In genomic region chr10:59916159-59916558, GRCm38 (mm10) we compare ENCODE assay signal across 9 mouse cellular contexts. TPM values are rescaled to one million over a fixed set of nuclear protein-coding genes. Genes with fewer than 3 reads are reported as not detected.
DNase-seq lines count a peak whose midpoint lies in the region; ATAC-seq and TF ChIP-seq lines count a peak whose summit lies in the region.
"Had no signal": no experiment of that assay in that cellular context is flagged by ENCODE, and none has a peak within 500 bp of the region (broad histone marks: within the 10 kb centered on the region; RNA-seq: fewer than 3 reads in every experiment).

No protein-coding gene starts in this region.

- ATAC-seq in forebrain, postnatal 0 days, result no peak
- no peak for ATAC-seq in hindbrain, embryonic 13.5 days (ENCODE audit: low FRiP score)
- no peak for ATAC-seq in liver, embryonic 11.5 days (replicated peaks; ENCODE audit: low FRiP score)
- no peak for ATAC-seq in neural tube, embryonic 13.5 days (ENCODE audit: low read depth)
- no peak for ATAC-seq in erythroblast, adult 5-6 weeks (replicated peaks; ENCODE audit: low FRiP score, poor library complexity, severe bottlenecking)
- ATAC-seq in granulocyte monocyte progenitor cell, adult 5-6 weeks (replicated peaks; ENCODE audit: poor library complexity, severe bottlenecking), result no peak

- 9% methylated on average over 4 of the region's 4 CpGs for WGBS in forebrain, postnatal 0 days
- WGBS in hindbrain, embryonic 13.5 days, result 13% methylated on average over 4 of the region's 4 CpGs
- 10% methylated on average over 4 of the region's 4 CpGs for WGBS in liver, embryonic 11.5 days
- WGBS in neural tube, embryonic 13.5 days, result 18% methylated on average over 4 of the region's 4 CpGs

- no peaks in the 10 kb centered on the region for H3K36me3 ChIP-seq in forebrain, postnatal 0 days (ENCODE audit: insufficient read depth)
- H3K36me3 ChIP-seq in hindbrain, embryonic 13.5 days, result no peaks in the 10 kb centered on the region
- H3K36me3 ChIP-seq in liver, embryonic 11.5 days (ENCODE audit: control insufficient read depth, insufficient read depth, low read length), result no peaks in the 10 kb centered on the region
- no peaks in the 10 kb centered on the region for H3K36me3 ChIP-seq in neural tube, embryonic 13.5 days

- no peaks in the 10 kb centered on the region for H3K27me3 ChIP-seq in forebrain, postnatal 0 days (ENCODE audit: insufficient read depth, low read length)
- H3K27me3 ChIP-seq in hindbrain, embryonic 13.5 days, result no peaks in the 10 kb centered on the region
- no peaks in the 10 kb centered on the region; the same call in 1 of the 2 replicates for H3K27me3 ChIP-seq in liver, embryonic 11.5 days (replicated peaks; ENCODE audit: control insufficient read depth, insufficient read depth, low read length)
- H3K27me3 ChIP-seq in neural tube, embryonic 13.5 days, result no peaks in the 10 kb centered on the region
- H3K27me3 ChIP-seq: CH12.LX had no signal

- peak; percentile 90 for DNase-seq in left cerebral cortex, postnatal 4 days
- DNase-seq in left cerebral cortex, postnatal 25 days (ENCODE audit: low spot score in 2 of 2), result no peak
- no peak for DNase-seq in forebrain, postnatal 0 days
- DNase-seq in liver, embryonic 11.5 days (ENCODE audit: low spot score), result no peak

- H3K4me2 ChIP-seq in forebrain, postnatal 0 days (ENCODE audit: low read depth), result peak overlapping the region; percentile 46
- H3K4me2 ChIP-seq in hindbrain, embryonic 13.5 days, result peak overlapping the region; percentile 48
- H3K4me2 ChIP-seq in liver, embryonic 11.5 days, result peak overlapping the region; percentile 61
- peak overlapping the region; percentile 49 for H3K4me2 ChIP-seq in neural tube, embryonic 13.5 days

- TF ChIP-seq CTCF in forebrain, postnatal 0 days (IDR thresholded peaks at IDR 0.05; ENCODE audit: low read depth), result no peak

- no peak overlapping the region for H3K4me3 ChIP-seq in forebrain, postnatal 0 days (ENCODE audit: low read depth, low read length)
- peak overlapping the region; percentile 17; the same call in 1 of the 2 replicates for H3K4me3 ChIP-seq in hindbrain, embryonic 13.5 days
- H3K4me3 ChIP-seq in liver, embryonic 11.5 days (ENCODE audit: low read depth, low read length), result peak overlapping the region; percentile 32
- peak overlapping the region; percentile 9 for H3K4me3 ChIP-seq in neural tube, embryonic 13.5 days

- intact Hi-C loops in left cerebral cortex, postnatal 4 days (cut with DNase I), result no loop called here
- intact Hi-C loops in left cerebral cortex, postnatal 25 days (cut with DNase I), result no loop called here

- no peaks in the 10 kb centered on the region for H3K9me3 ChIP-seq in forebrain, postnatal 0 days (ENCODE audit: low read length)
- no peaks in the 10 kb centered on the region for H3K9me3 ChIP-seq in hindbrain, embryonic 13.5 days
- no peaks in the 10 kb centered on the region for H3K9me3 ChIP-seq in liver, embryonic 11.5 days (ENCODE audit: control insufficient read depth, low read length)
- no peaks in the 10 kb centered on the region for H3K9me3 ChIP-seq in neural tube, embryonic 13.5 days

- peak overlapping the region; percentile 33; the same call in 1 of the 2 replicates for H3K9ac ChIP-seq in forebrain, postnatal 0 days
- H3K9ac ChIP-seq in hindbrain, embryonic 13.5 days, result peak overlapping the region; percentile 29; the same call in 1 of the 2 replicates
- H3K9ac ChIP-seq in liver, embryonic 11.5 days (ENCODE audit: low read depth, low read length), result peak overlapping the region; percentile 17
- peak overlapping the region; percentile 49 for H3K9ac ChIP-seq in neural tube, embryonic 13.5 days

- peak overlapping the region; percentile 30; the same call in 1 of the 2 replicates for H3K27ac ChIP-seq in forebrain, postnatal 0 days (ENCODE audit: low read depth, low read length)
- H3K27ac ChIP-seq in hindbrain, embryonic 13.5 days, result peak overlapping the region; percentile 55; the same call in 1 of the 2 replicates
- peak overlapping the region; percentile 53 for H3K27ac ChIP-seq in liver, embryonic 11.5 days (ENCODE audit: low read depth, low read length)
- H3K27ac ChIP-seq in neural tube, embryonic 13.5 days (replicated peaks), result peak overlapping the region; percentile 70

- peaks cover 16% of the 10 kb centered on the region for H3K4me1 ChIP-seq in forebrain, postnatal 0 days (ENCODE audit: insufficient read depth)
- peaks cover 41% of the 10 kb centered on the region for H3K4me1 ChIP-seq in hindbrain, embryonic 13.5 days (replicated peaks)
- H3K4me1 ChIP-seq in liver, embryonic 11.5 days (replicated peaks; ENCODE audit: control insufficient read depth, insufficient read depth, low read length), result peaks cover 41% of the 10 kb centered on the region
- peaks cover 42% of the 10 kb centered on the region for H3K4me1 ChIP-seq in neural tube, embryonic 13.5 days (replicated peaks)

RNA-seq across cellular contexts. Expression of gene Ddit4, which starts 35.5 kb away (rescaled TPM):
- 10 to 100 TPM; 50.6 to 52.2 TPM for total RNA-seq in left cerebral cortex, postnatal 4 days (2021)
- 10 to 100 TPM; 40.8 to 42.6 TPM for total RNA-seq in left cerebral cortex, postnatal 25 days (2021)
- 40.0 and 40.7 TPM in 2 replicates for total RNA-seq in forebrain, postnatal 0 days (2014; rRNA removed)
- polyA plus RNA-seq in forebrain, postnatal 0 days (2015; fragmentation: Nextera tagmentation; extraction: Ambion mirVana), result 52.9 and 57.8 TPM in 2 replicates
- 64.8 and 69.6 TPM in 2 replicates for polyA plus RNA-seq in hindbrain, embryonic 13.5 days (2015; fragmentation: Nextera tagmentation; extraction: Ambion mirVana)
- 2.7 and 4.3 TPM in 2 replicates for polyA plus RNA-seq in liver, embryonic 11.5 days (2014; fragmentation: Nextera tagmentation; extraction: Ambion mirVana)
- 72.8 and 78.2 TPM in 2 replicates for polyA plus RNA-seq in neural tube, embryonic 13.5 days (2015; fragmentation: Nextera tagmentation; extraction: Ambion mirVana)
- total RNA-seq in erythroblast, adult 5-6 weeks (2015; ENCODE audit: low replicate concordance), result 1.7 TPM in 1 of 2 replicates, not detected in the other
- 0.17 and 0.84 TPM in 2 replicates for total RNA-seq in erythroblast, adult 5-6 weeks (2017; ENCODE audit: low replicate concordance)
- 0.49 TPM in 1 of 2 replicates, not detected in the other for total RNA-seq in granulocyte monocyte progenitor cell, adult 5-6 weeks (2014; fragmentation: Nextera tagmentation)
- total RNA-seq in granulocyte monocyte progenitor cell, adult 5-6 weeks (2017), result 2.0 and 2.2 TPM in 2 replicates

RNA-seq across cellular contexts. Expression of gene Dnajb12, which starts 36.8 kb away (rescaled TPM):
- 10 to 100 TPM; 32.1 to 37.7 TPM for total RNA-seq in left cerebral cortex, postnatal 4 days (2021)
- 10 to 100 TPM; 49.7 to 52.8 TPM for total RNA-seq in left cerebral cortex, postnatal 25 days (2021)
- total RNA-seq in forebrain, postnatal 0 days (2014; rRNA removed), result 35.2 and 41.1 TPM in 2 replicates
- 21.2 and 23.5 TPM in 2 replicates for polyA plus RNA-seq in forebrain, postnatal 0 days (2015; fragmentation: Nextera tagmentation; extraction: Ambion mirVana)
- polyA plus RNA-seq in hindbrain, embryonic 13.5 days (2015; fragmentation: Nextera tagmentation; extraction: Ambion mirVana), result 18.4 and 19.2 TPM in 2 replicates
- 27.4 and 30.2 TPM in 2 replicates for polyA plus RNA-seq in liver, embryonic 11.5 days (2014; fragmentation: Nextera tagmentation; extraction: Ambion mirVana)
- 20.4 and 21.2 TPM in 2 replicates for polyA plus RNA-seq in neural tube, embryonic 13.5 days (2015; fragmentation: Nextera tagmentation; extraction: Ambion mirVana)
- 13.6 and 28.2 TPM in 2 replicates for total RNA-seq in erythroblast, adult 5-6 weeks (2015; ENCODE audit: low replicate concordance)
- 39.8 and 43.4 TPM in 2 replicates for total RNA-seq in erythroblast, adult 5-6 weeks (2017; ENCODE audit: low replicate concordance)
- 18.8 and 26.9 TPM in 2 replicates for total RNA-seq in granulocyte monocyte progenitor cell, adult 5-6 weeks (2014; fragmentation: Nextera tagmentation)
- 14.3 and 25.0 TPM in 2 replicates for total RNA-seq in granulocyte monocyte progenitor cell, adult 5-6 weeks (2017)

Comparison
In these comparisons a context has a peak if more than half of its experiments do, and no peak if none do; other contexts are left out.
1. RNA of gene Ddit4, which starts 35.5 kb away (total RNA-seq): 50.6 to 52.2 TPM in left cerebral cortex, postnatal 4 days, 40.8 to 42.6 TPM in left cerebral cortex, postnatal 25 days and 40.0 to 40.7 TPM in forebrain, postnatal 0 days; 0.49 to 2.2 TPM in granulocyte monocyte progenitor cell, adult 5-6 weeks and 0.17 to 1.7 TPM in erythroblast, adult 5-6 weeks; every median in the first group is over 10 times any median in the second.
2. Peak in every context shown above with its lines, with median percentiles within 50 percentile points of each other: H3K27ac ChIP-seq, H3K4me2 ChIP-seq and H3K9ac ChIP-seq.